In genomic region chr1:131125987-131126744, GRCm38 (mm10) we compare ENCODE assay signal across 9 mouse cellular contexts. TPM values are rescaled to one million over a fixed set of nuclear protein-coding genes. Genes with fewer than 3 reads are reported as not detected.
A peak's percentile ranks its signal among the peaks of the same experiment; 100 is the strongest.
DNase-seq lines count a peak whose midpoint lies in the region; ATAC-seq and TF ChIP-seq lines count a peak whose summit lies in the region.
"Had no signal": no experiment of that assay in that cellular context is flagged by ENCODE, and none has a peak within 500 bp of the region (broad histone marks: within the 10 kb centered on the region; RNA-seq: fewer than 3 reads in every experiment).

No protein-coding gene starts in this region.

- 24% methylated on average over 11 of the region's 11 CpGs for WGBS in heart, embryonic 11.5 days (ENCODE audit: insufficient replicate concordance)
- 37% methylated on average over 11 of the region's 11 CpGs for WGBS in heart, adult 2 months
- WGBS in liver, embryonic 11.5 days, result 26% methylated on average over 11 of the region's 11 CpGs

- no peaks in the 10 kb centered on the region for H3K79me2 ChIP-seq in heart, adult 2 months (replicated peaks; ENCODE audit: control insufficient read depth, insufficient read depth, low read length)

- peak overlapping the region; percentile 27; the same call in 1 of the 2 replicates for H3K4me2 ChIP-seq in heart, embryonic 11.5 days
- H3K4me2 ChIP-seq in liver, embryonic 11.5 days, result peak overlapping the region; percentile 66
- H3K4me2 ChIP-seq: embryonic facial prominence, embryonic 13.5 days had no signal

- no peak for TF ChIP-seq POLR2A in heart, adult 2 months (IDR thresholded peaks at IDR 0.05; ENCODE audit: insufficient read depth, low read depth, low read length)

- DNase-seq in heart, adult 2 months, result no peak
- peak; percentile 66 for DNase-seq in testis, postnatal 14 days (ENCODE audit: low spot score)
- DNase-seq in testis, postnatal 10 days (ENCODE audit: low spot score), result no peak
- DNase-seq in liver, embryonic 11.5 days (ENCODE audit: low spot score), result peak; percentile 76
- no peak for DNase-seq in cerebellum, adult 8-10 months
- DNase-seq in cerebellum, postnatal 4 days (ENCODE audit: low spot score in 2 of 2), result no peak
- no peak for DNase-seq in gastrocnemius, postnatal 14 days

- no peak overlapping the region for H3K9ac ChIP-seq in heart, embryonic 11.5 days (ENCODE audit: low read depth, low read length)
- H3K9ac ChIP-seq in heart, adult 2 months (ENCODE audit: low read depth, low read length), result no peak overlapping the region
- H3K9ac ChIP-seq in liver, embryonic 11.5 days (ENCODE audit: low read depth, low read length), result peak overlapping the region; percentile 44
- H3K9ac ChIP-seq: embryonic facial prominence, embryonic 13.5 days had no signal

- H3K4me3 ChIP-seq in heart, embryonic 11.5 days (ENCODE audit: low read depth, low read length), result no peak overlapping the region
- H3K4me3 ChIP-seq in heart, adult 2 months, result no peak overlapping the region
- H3K4me3 ChIP-seq in liver, embryonic 11.5 days (ENCODE audit: low read depth, low read length), result peak overlapping the region; percentile 10; the same call in 1 of the 2 replicates
- H3K4me3 ChIP-seq: embryonic facial prominence, embryonic 13.5 days had no signal

- H3K27ac ChIP-seq in heart, embryonic 11.5 days (ENCODE audit: low read depth, low read length), result peak overlapping the region; percentile 70
- no peak overlapping the region for H3K27ac ChIP-seq in heart, adult 2 months
- H3K27ac ChIP-seq in liver, embryonic 11.5 days (ENCODE audit: low read depth, low read length), result peak overlapping the region; percentile 95
- H3K27ac ChIP-seq: embryonic facial prominence, embryonic 13.5 days had no signal

- intact Hi-C loops in heart, adult 2 months (cut with DNase I), result no loop called here
- intact Hi-C loops in gastrocnemius, postnatal 14 days (cut with DNase I; ENCODE audit: low total_unique reads), result no loop called here

- H3K36me3 ChIP-seq in heart, embryonic 11.5 days (ENCODE audit: control insufficient read depth, insufficient read depth, low read length), result peaks cover 4% of the 10 kb centered on the region
- no peaks in the 10 kb centered on the region for H3K36me3 ChIP-seq in heart, adult 2 months (ENCODE audit: control insufficient read depth, insufficient read depth, low read length)
- H3K36me3 ChIP-seq in liver, embryonic 11.5 days (ENCODE audit: control insufficient read depth, insufficient read depth, low read length), result peaks cover 23% of the 10 kb centered on the region

- peaks cover 6% of the 10 kb centered on the region; the same call in 1 of the 2 replicates for H3K4me1 ChIP-seq in heart, embryonic 11.5 days (ENCODE audit: control insufficient read depth, insufficient read depth, low read length)
- no peaks in the 10 kb centered on the region for H3K4me1 ChIP-seq in heart, adult 2 months (ENCODE audit: control insufficient read depth, insufficient read depth, low read length)
- H3K4me1 ChIP-seq in liver, embryonic 11.5 days (replicated peaks; ENCODE audit: control insufficient read depth, insufficient read depth, low read length), result peaks cover 33% of the 10 kb centered on the region
- H3K4me1 ChIP-seq: embryonic facial prominence, embryonic 13.5 days had no signal

- H3K9me3 ChIP-seq in heart, embryonic 11.5 days (replicated peaks; ENCODE audit: control insufficient read depth, low read length), result no peaks in the 10 kb centered on the region
- H3K9me3 ChIP-seq in liver, embryonic 11.5 days (ENCODE audit: control insufficient read depth, low read length), result 0 out of 2 replicates have a peak, but pooled peaks cover 2% of the 10 kb centered on the region
- H3K9me3 ChIP-seq: embryonic facial prominence, embryonic 13.5 days had no signal

- TF ChIP-seq CTCF in heart, adult 2 months (IDR thresholded peaks at IDR 0.05), result no peak

- H3K27me3 ChIP-seq in heart, embryonic 11.5 days (ENCODE audit: control insufficient read depth, insufficient read depth, low read length), result no peaks in the 10 kb centered on the region
- no peaks in the 10 kb centered on the region for H3K27me3 ChIP-seq in heart, adult 2 months (ENCODE audit: control insufficient read depth, insufficient read depth, low read length)
- H3K27me3 ChIP-seq in liver, embryonic 11.5 days (replicated peaks; ENCODE audit: control insufficient read depth, insufficient read depth, low read length), result no peaks in the 10 kb centered on the region
- H3K27me3 ChIP-seq: embryonic facial prominence, embryonic 13.5 days had no signal

- peak; percentile 89 for ATAC-seq in heart, embryonic 11.5 days (replicated peaks; ENCODE audit: insufficient number of reproducible peaks, low FRiP score, low TSS enrichment)
- ATAC-seq in liver, embryonic 11.5 days (replicated peaks; ENCODE audit: low FRiP score), result peak; percentile 97

- TF ChIP-seq EP300 in heart, adult 2 months (IDR thresholded peaks at IDR 0.05; ENCODE audit: insufficient read depth, low read depth, low read length), result no peak

RNA-seq across cellular contexts. Expression of gene Dyrk3, which starts 12.0 kb away (rescaled TPM):
- 3.7 and 4.0 TPM in 2 replicates for polyA plus RNA-seq in heart, embryonic 11.5 days (2014; fragmentation: Nextera tagmentation; extraction: Ambion mirVana)
- total RNA-seq in heart, adult 2 months (2021), result under 1 TPM; 0.48 to 0.70 TPM
- 0.16 and 0.32 TPM in 2 replicates for polyA plus RNA-seq in heart, adult 2 months (2012; rRNA removed)
- 11.7 and 16.2 TPM in 2 replicates for polyA plus RNA-seq in liver, embryonic 11.5 days (2014; fragmentation: Nextera tagmentation; extraction: Ambion mirVana)
- total RNA-seq in gastrocnemius, postnatal 14 days (2021), result under 1 TPM; 0.07 to 0.14 TPM

RNA-seq across cellular contexts. Expression of gene Eif2d, which starts 26.8 kb away (rescaled TPM):
- polyA plus RNA-seq in heart, embryonic 11.5 days (2014; fragmentation: Nextera tagmentation; extraction: Ambion mirVana), result 50.7 and 51.5 TPM in 2 replicates
- total RNA-seq in heart, adult 2 months (2021), result 10 to 100 TPM; 34.7 to 37.1 TPM
- 25.8 and 35.3 TPM in 2 replicates for polyA plus RNA-seq in heart, adult 2 months (2012; rRNA removed)
- polyA plus RNA-seq in liver, embryonic 11.5 days (2014; fragmentation: Nextera tagmentation; extraction: Ambion mirVana), result 61.4 and 62.5 TPM in 2 replicates
- 10 to 100 TPM; 23.1 to 26.1 TPM for total RNA-seq in gastrocnemius, postnatal 14 days (2021)

RNA-seq across cellular contexts. Expression of gene Mapkapk2, which starts 28.5 kb away (rescaled TPM):
- polyA plus RNA-seq in heart, embryonic 11.5 days (2014; fragmentation: Nextera tagmentation; extraction: Ambion mirVana), result 51.4 and 57.6 TPM in 2 replicates
- 100 to 1,000 TPM; 283 to 363 TPM for total RNA-seq in heart, adult 2 months (2021)
- 196 and 305 TPM in 2 replicates for polyA plus RNA-seq in heart, adult 2 months (2012; rRNA removed)
- polyA plus RNA-seq in liver, embryonic 11.5 days (2014; fragmentation: Nextera tagmentation; extraction: Ambion mirVana), result 26.9 and 30.1 TPM in 2 replicates
- 100 to 1,000 TPM; 151 to 154 TPM for total RNA-seq in gastrocnemius, postnatal 14 days (2021)

Comparison
In these comparisons a context has a peak if more than half of its experiments do, and no peak if none do; other contexts are left out.
1. DNase-seq: peak in testis, postnatal 14 days (single experiment) and liver, embryonic 11.5 days (single experiment); none in heart, adult 2 months (0 of 2), testis, postnatal 10 days (single experiment), cerebellum, adult 8-10 months (single experiment), cerebellum, postnatal 4 days (0 of 2) and gastrocnemius, postnatal 14 days (single experiment).